Mouse (Mus musculus) limb, embryonic 11.5 days (tissue): ENCODE measurements around the gene Il18rap. TPM values are rescaled to one million over a fixed set of nuclear protein-coding genes. Genes with fewer than 3 reads are reported as not detected.
A peak's percentile ranks its signal among the peaks of the same experiment; 100 is the strongest.

ENCODE experiments used
- ATAC-seq: fragments of 200-750 bp; cut with Nextera tagmentation; 2 replicates; pipeline ENCODE4 v1.8.0; 2017; ENCODE audit warnings: low read depth; ENCODE audit not compliant: insufficient number of reproducible peaks, low FRiP score, low TSS enrichment
- DNase-seq: peaks from one replicate; pipeline ENCODE4 v3.0.0-alpha.2; 2015; ENCODE audit warnings: low spot score
- H3K27ac ChIP-seq: fragments of 300-500 bp; sonication (generic); replicated peaks from 2 replicates; pipeline ENCODE4 v1.5.1; 2014; ENCODE audit warnings: low read depth, mild to moderate bottlenecking, low read length
- H3K27me3 ChIP-seq: fragments of 300-500 bp; sonication (generic); 2 replicates; pipeline ENCODE4 v1.6.1; 2014; ENCODE audit warnings: mild to moderate bottlenecking, low read length, mixed read lengths; ENCODE audit not compliant: control insufficient read depth, insufficient read depth
- H3K36me3 ChIP-seq: fragments of 300-500 bp; sonication (generic); 2 replicates; pipeline ENCODE4 v1.6.1; 2014; ENCODE audit warnings: mild to moderate bottlenecking, low read length, moderate library complexity, mixed read lengths; ENCODE audit not compliant: control insufficient read depth, insufficient read depth
- H3K4me1 ChIP-seq: fragments of 300-500 bp; sonication (generic); 2 replicates; pipeline ENCODE4 v1.6.1; 2014; ENCODE audit warnings: low read length, mixed read lengths; ENCODE audit not compliant: control insufficient read depth, insufficient read depth
- H3K4me2 ChIP-seq: fragments of 300-500 bp; sonication (generic); 2 replicates; pipeline ENCODE4 v1.6.1; 2014; ENCODE audit warnings: low read depth, mild to moderate bottlenecking, moderate library complexity; ENCODE audit not compliant: severe bottlenecking
- H3K4me3 ChIP-seq: fragments of 300-500 bp; sonication (generic); 2 replicates; pipeline ENCODE4 v1.5.1; 2014; ENCODE audit warnings: low read depth, low read length
- H3K9ac ChIP-seq: fragments of 300-500 bp; sonication (generic); 2 replicates; pipeline ENCODE4 v1.6.1; 2014; ENCODE audit warnings: mild to moderate bottlenecking, low read length
- H3K9me3 ChIP-seq: fragments of 300-500 bp; sonication (generic); 2 replicates; pipeline ENCODE4 v1.6.1; 2016; ENCODE audit warnings: low read length; ENCODE audit not compliant: control insufficient read depth
- WGBS: fragments of 180-500 bp; shearing (Covaris S2); extraction: QIAGEN DNeasy Blood & Tissue Kit; methylation state at CpG from one replicate; pipeline ENCODE4 v1.1.7; 2014; 5-methylcytosine and 5-hydroxymethylcytosine counted together
- polyA plus RNA-seq: library from polyadenylated mRNA; unstranded; fragments of >200 nt; fragmentation: Nextera tagmentation; extraction: Ambion mirVana; gene quantifications from 2 replicates; pipeline ENCODE4 v1.2.1, GENCODE M21; 2014

Il18rap gene
- polyA plus RNA-seq, 1 experiment from 2014 or later = 0.12 TPM

DNA sequence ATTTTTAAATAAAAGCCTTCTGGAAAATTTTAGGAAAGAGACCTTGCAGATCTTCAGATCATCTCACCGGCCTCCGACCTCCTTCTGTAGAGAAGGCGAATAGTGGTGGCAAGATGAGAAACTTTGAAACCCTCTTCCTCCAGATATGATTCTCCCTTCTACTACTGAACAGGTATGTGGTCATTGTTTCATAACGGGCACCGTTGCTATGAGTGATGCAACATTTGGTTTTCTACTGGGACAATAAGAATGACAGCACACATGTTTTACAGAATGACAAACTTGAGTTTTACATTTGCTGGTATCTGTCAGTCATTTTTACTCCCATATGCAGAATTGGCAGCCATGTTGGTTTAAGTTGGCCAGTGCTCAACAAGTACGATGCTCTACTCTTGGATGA lies 1.2 kb downstream of the Il18rap start:
- ATAC-seq = no peak
- WGBS = 97% methylated on average over 6 of the region's 6 CpGs
- H3K27me3 ChIP-seq = no peaks in the 10 kb centered on the region

DNA sequence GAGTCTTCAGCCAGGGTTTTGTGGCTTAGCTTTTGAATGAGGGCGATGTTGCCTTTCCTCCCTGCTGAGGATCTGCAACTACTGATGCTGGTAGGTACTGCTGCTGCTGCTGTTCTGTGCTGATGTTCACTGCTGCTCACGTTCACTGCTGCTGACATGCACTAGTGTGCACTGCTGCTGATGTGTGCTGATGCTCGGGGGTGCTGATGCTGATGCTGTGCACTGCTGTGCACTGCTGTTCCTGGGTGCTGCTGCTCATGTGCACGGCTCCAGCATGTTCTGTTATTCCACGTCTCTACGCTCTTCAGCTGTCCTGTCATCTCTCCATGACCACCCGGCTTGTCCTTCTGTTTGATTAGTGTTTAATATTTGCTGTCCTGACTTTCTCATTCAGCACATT lies 7.8 kb downstream of the Il18rap start:
- WGBS = 86% methylated on average over 7 of the region's 7 CpGs
- DNase-seq (no peak), ATAC-seq (no peak)

More for the DNA sequence above, 1.2 kb downstream of the Il18rap start:
- no peaks in the 10 kb centered on the region for H3K36me3 ChIP-seq
- no peak overlapping the region for H3K4me3 ChIP-seq
- no peak overlapping the region for H3K9ac ChIP-seq
- no peak overlapping the region for H3K27ac ChIP-seq
- no peak overlapping the region for H3K4me2 ChIP-seq
- no peaks in the 10 kb centered on the region for H3K4me1 ChIP-seq
- H3K9me3 ChIP-seq = no peaks in the 10 kb centered on the region
- no peak for DNase-seq

DNA sequence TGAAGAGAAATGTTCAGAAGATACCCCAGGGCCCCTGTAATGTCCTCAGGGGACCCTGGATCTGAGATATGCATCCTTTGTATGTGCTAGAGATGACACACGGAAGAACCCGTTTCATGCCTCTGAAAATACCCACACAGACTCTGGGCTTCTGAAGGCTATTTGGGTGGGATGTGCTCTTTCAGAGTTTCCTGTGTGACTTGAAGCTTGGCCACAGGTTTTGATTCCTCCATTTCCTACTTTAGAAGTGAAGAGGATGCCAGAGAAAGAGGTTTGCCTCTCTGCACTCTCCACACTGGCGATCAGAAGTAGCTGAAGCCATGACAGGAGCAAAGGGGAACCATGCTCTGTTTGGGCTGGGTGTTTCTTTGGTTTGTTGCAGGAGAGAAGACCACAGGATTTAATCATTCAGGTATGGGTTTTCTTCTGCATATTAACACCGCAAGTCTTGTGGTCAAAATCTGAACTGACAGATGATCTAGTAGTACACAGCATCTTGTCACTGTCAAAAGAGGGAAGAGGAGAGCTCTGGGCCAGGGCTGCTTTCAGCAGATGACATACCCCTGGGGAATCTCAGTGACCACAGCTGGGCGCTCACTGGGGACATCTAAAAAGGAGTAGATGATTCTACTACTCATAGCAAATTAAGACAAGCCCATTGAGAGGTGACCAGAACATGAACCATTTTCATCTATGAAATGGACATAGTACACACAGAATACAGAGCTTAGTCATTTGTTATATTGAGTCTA lies 9.0 kb downstream of the Il18rap start:
- no peak overlapping the region for H3K4me2 ChIP-seq
- no peaks in the 10 kb centered on the region for H3K9me3 ChIP-seq
- ATAC-seq (no peak), DNase-seq (no peak)
- 86% methylated on average over 5 of the region's 5 CpGs for WGBS
- H3K36me3 ChIP-seq = no peaks in the 10 kb centered on the region
- no peak overlapping the region for H3K4me3 ChIP-seq
- no peak overlapping the region for H3K9ac ChIP-seq
- no peaks in the 10 kb centered on the region for H3K27me3 ChIP-seq
- no peaks in the 10 kb centered on the region for H3K4me1 ChIP-seq
- no peak overlapping the region for H3K27ac ChIP-seq

More for the DNA sequence above, 7.8 kb downstream of the Il18rap start:
- Histone ChIP-seq H3K9me3 (no peaks in the 10 kb centered on the region), H3K9ac (no peak overlapping the region), H3K27ac (no peak overlapping the region), H3K4me1 (no peaks in the 10 kb centered on the region), H3K4me3 (no peak overlapping the region), H3K4me2 (no peak overlapping the region), H3K27me3 (no peaks in the 10 kb centered on the region), H3K36me3 (no peaks in the 10 kb centered on the region)

DNA sequence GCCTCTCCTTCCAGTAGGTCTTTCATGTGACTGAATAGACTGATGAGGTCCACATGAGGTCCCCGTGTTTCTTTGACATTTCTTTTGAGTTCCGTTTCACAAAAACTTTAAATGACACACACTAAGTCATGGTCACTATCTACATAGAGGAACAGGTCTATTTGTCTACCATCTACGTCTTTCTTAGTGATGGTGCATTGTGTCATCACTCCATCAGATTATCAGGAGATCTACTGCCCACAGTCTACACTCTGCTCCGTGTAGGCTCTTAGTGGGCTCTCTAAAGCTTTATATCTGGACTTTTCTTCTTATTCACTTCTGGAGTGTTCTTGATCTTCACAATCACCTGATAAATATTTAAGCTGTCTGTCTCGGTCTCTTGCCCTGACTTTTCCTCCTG lies 14.1 kb downstream of the Il18rap start:
- DNase-seq (no peak), ATAC-seq (no peak)
- Histone ChIP-seq H3K9me3 (no peaks in the 10 kb centered on the region), H3K27ac (no peak overlapping the region), H3K4me3 (no peak overlapping the region), H3K9ac (no peak overlapping the region), H3K36me3 (no peaks in the 10 kb centered on the region), H3K4me2 (no peak overlapping the region), H3K27me3 (no peaks in the 10 kb centered on the region), H3K4me1 (no peaks in the 10 kb centered on the region)
- 85% methylated on average over 5 of the region's 5 CpGs for WGBS

DNA sequence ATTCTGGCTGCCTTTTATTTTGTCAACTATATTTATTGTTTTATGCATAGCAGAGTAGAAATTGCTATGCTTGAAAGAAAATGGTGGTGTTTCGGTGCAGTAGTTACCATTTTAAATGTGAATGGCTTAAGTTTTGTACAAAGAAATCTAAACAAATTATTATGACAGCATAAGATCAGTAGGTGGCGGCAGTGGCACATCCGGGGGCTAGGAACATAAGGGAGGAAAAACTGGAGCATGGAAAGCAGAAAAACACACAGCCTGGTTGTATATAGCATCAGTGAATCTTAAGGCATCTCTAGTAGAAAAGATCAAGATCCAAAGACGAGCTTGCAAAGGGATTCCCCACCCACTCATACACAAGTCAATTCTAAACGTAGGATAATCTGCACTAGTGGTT lies 22.4 kb downstream of the Il18rap start:
- DNase-seq (no peak), ATAC-seq (no peak)
- Histone ChIP-seq H3K4me1 (no peaks in the 10 kb centered on the region), H3K4me3 (no peak overlapping the region), H3K4me2 (no peak overlapping the region), H3K9me3 (no peaks in the 10 kb centered on the region), H3K9ac (no peak overlapping the region), H3K27ac (no peak overlapping the region), H3K27me3 (no peaks in the 10 kb centered on the region), H3K36me3 (no peaks in the 10 kb centered on the region)
- 84% methylated on average over 5 of the region's 5 CpGs for WGBS

DNA sequence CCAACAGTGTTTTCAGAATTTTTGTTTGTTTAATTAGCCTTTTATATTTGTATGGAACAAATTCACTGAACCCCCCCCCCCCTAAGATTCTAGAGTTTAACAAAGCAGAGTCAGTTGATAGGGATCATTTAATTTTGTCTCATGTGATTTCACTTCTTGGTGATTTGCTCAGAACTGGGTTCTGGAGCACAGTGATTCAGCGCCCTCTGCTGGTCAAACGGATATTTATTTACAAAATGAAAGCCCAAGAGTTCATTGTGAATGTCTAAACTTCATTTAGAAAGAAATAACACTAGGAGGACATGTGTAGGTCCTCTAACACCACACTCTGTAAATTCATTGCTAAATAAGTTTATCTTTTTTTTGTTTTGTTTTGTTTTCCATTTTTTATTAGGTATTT lies 29.5 kb downstream of the Il18rap start:
- no peak for ATAC-seq
- Histone ChIP-seq H3K4me3 (no peak overlapping the region), H3K9me3 (no peaks in the 10 kb centered on the region), H3K4me2 (no peak overlapping the region), H3K9ac (no peak overlapping the region), H3K27ac (no peak overlapping the region), H3K4me1 (no peaks in the 10 kb centered on the region), H3K36me3 (no peaks in the 10 kb centered on the region), H3K27me3 (no peaks in the 10 kb centered on the region)
- peak; percentile 74 for DNase-seq
- 0% methylated on average over 2 of the region's 2 CpGs for WGBS

DNA sequence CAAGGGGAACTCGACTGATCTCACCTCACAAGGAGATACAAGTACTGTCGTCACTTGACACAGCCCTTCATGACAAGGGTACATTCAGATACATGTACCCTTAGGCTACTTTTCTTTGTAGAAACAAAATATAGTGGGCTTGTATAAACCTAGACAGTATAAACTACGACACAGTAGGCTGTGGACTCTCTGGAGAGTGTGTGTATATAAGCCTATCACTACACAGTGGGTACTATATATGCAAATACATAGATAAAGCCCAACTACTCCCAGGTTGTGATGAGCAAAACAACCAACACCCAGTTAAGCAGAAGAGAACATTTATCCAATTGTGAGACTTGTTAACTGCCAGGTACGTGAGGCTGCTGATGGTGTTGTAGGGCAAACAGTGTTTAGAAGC lies 31.5 kb downstream of the Il18rap start:
- DNase-seq (no peak), ATAC-seq (no peak)
- 86% methylated on average over 4 of the region's 4 CpGs for WGBS
- H3K4me2 ChIP-seq = no peak overlapping the region
- H3K27me3 ChIP-seq = no peaks in the 10 kb centered on the region
- no peaks in the 10 kb centered on the region for H3K4me1 ChIP-seq
- H3K9me3 ChIP-seq = no peaks in the 10 kb centered on the region
- no peaks in the 10 kb centered on the region for H3K36me3 ChIP-seq
- no peak overlapping the region for H3K27ac ChIP-seq
- H3K4me3 ChIP-seq = no peak overlapping the region
- H3K9ac ChIP-seq = no peak overlapping the region

DNA sequence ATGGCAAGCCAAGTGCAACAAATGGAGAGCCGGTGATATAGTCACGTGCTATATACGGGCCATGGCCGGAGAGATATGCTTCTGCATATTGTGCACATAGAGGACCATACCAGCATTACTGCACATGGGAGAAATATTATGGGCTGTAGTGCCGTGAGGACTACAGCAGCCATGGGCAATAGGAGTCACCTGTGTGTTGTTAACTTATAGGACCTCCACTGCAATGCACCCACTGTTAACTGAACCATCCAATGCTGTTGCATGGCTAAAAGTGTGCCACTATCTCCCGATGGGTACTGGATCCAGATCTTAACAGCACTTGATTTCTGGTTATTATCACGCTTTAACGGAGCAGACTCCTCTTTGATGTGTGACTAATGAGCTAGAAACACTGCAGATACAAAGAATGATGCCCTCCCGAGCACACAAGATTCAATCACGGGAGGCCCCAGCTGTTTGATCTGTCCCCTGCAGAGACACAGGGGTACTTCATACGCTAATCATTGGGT lies 32.0 kb downstream of the Il18rap start:
- Histone ChIP-seq H3K4me3 (no peak overlapping the region), H3K27me3 (no peaks in the 10 kb centered on the region), H3K27ac (no peak overlapping the region), H3K9ac (no peak overlapping the region), H3K4me2 (no peak overlapping the region), H3K36me3 (no peaks in the 10 kb centered on the region), H3K9me3 (no peaks in the 10 kb centered on the region), H3K4me1 (no peaks in the 10 kb centered on the region)
- ATAC-seq (no peak), DNase-seq (no peak)
- WGBS = 72% methylated on average over 11 of the region's 11 CpGs

DNA sequence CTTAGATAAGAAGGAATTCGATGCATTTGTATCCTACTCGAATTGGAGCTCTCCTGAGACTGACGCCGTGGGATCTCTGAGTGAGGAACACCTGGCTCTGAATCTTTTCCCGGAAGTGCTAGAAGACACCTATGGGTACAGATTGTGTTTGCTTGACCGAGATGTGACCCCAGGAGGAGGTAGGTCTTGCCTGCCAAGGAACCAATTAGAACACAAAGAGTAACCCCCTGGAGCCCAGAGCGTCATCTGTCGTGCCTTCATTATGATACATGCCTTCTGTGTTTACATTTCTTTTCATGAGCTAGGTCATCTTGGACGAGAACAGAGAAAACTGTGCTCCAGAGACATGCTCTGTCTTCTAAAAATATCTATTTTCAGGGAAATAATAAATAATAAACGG lies 32.6 kb downstream of the Il18rap start:
- Histone ChIP-seq H3K9me3 (no peaks in the 10 kb centered on the region), H3K4me2 (no peak overlapping the region), H3K27ac (no peak overlapping the region), H3K4me1 (no peaks in the 10 kb centered on the region), H3K27me3 (no peaks in the 10 kb centered on the region), H3K4me3 (no peak overlapping the region), H3K36me3 (no peaks in the 10 kb centered on the region), H3K9ac (no peak overlapping the region)
- no peak for ATAC-seq
- DNase-seq = no peak
- 76% methylated on average over 10 of the region's 10 CpGs for WGBS
